8 mouse cellular contexts compared by ENCODE assay signal in genomic region chr3:144736831-144737230, GRCm38 (mm10). TPM values are rescaled to one million over a fixed set of nuclear protein-coding genes. Genes with fewer than 3 reads are reported as not detected.
DNase-seq lines count a peak whose midpoint lies in the region; ATAC-seq and TF ChIP-seq lines count a peak whose summit lies in the region.

No protein-coding gene starts in this region.

- no peak for ATAC-seq in forebrain, embryonic 16.5 days
- 0 out of 2 replicates have a peak, but pooled peaks have one; percentile 53 for ATAC-seq in hindbrain, postnatal 0 days
- no peak for ATAC-seq in midbrain, embryonic 14.5 days (ENCODE audit: low FRiP score, low TSS enrichment)

- DNase-seq in forebrain, embryonic 10.5 days (ENCODE audit: extremely low spot score, low spot score): peak; percentile 19
- DNase-seq in left cerebral cortex, adult 2 months (ENCODE audit: extremely low spot score in 1 of 2, low spot score in 2 of 2): peak; percentile 33 to 49
- no peak for DNase-seq in left cerebral cortex, adult 11 months (ENCODE audit: low spot score)
- DNase-seq in R1 (ENCODE audit: low read depth, low spot score): peak; percentile 73
- peak; percentile 47 for DNase-seq in hindbrain, postnatal 0 days (ENCODE audit: low spot score)
- peak; percentile 64 for DNase-seq in midbrain, embryonic 14.5 days
- DNase-seq in cerebellum, adult 8-10 months: no peak

- no peak overlapping the region for H3K4me3 ChIP-seq in forebrain, embryonic 10.5 days
- H3K4me3 ChIP-seq in forebrain, embryonic 16.5 days (replicated peaks; ENCODE audit: low read length): no peak overlapping the region
- no peak overlapping the region for H3K4me3 ChIP-seq in left cerebral cortex, adult 2 months
- H3K4me3 ChIP-seq in hindbrain, postnatal 0 days (ENCODE audit: low read length): no peak overlapping the region
- H3K4me3 ChIP-seq in midbrain, embryonic 14.5 days (replicated peaks; ENCODE audit: low read depth, low read length): no peak overlapping the region

- TF ChIP-seq CTCF in left cerebral cortex, adult 2 months (IDR thresholded peaks at IDR 0.05): peak; percentile 61
- TF ChIP-seq CTCF in hindbrain, postnatal 0 days (IDR thresholded peaks at IDR 0.05; ENCODE audit: low read depth): peak; percentile 58

- no peaks in the 10 kb centered on the region for H3K4me1 ChIP-seq in forebrain, embryonic 10.5 days
- no peaks in the 10 kb centered on the region for H3K4me1 ChIP-seq in forebrain, embryonic 16.5 days (replicated peaks; ENCODE audit: control insufficient read depth, insufficient read depth, low read length)
- no peaks in the 10 kb centered on the region for H3K4me1 ChIP-seq in hindbrain, postnatal 0 days (ENCODE audit: insufficient read depth, low read length)
- no peaks in the 10 kb centered on the region for H3K4me1 ChIP-seq in midbrain, embryonic 14.5 days (ENCODE audit: control insufficient read depth, insufficient read depth, low read length)

- H3K9ac ChIP-seq in forebrain, embryonic 16.5 days (replicated peaks; ENCODE audit: low read depth, low read length): no peak overlapping the region
- no peak overlapping the region for H3K9ac ChIP-seq in hindbrain, postnatal 0 days (replicated peaks; ENCODE audit: low read length)
- H3K9ac ChIP-seq in midbrain, embryonic 14.5 days (replicated peaks; ENCODE audit: low read length): no peak overlapping the region

- no peaks in the 10 kb centered on the region for H3K27me3 ChIP-seq in forebrain, embryonic 10.5 days (ENCODE audit: poor library complexity, severe bottlenecking)
- no peaks in the 10 kb centered on the region for H3K27me3 ChIP-seq in forebrain, embryonic 16.5 days (replicated peaks; ENCODE audit: control insufficient read depth, insufficient read depth, low read length)
- H3K27me3 ChIP-seq in hindbrain, postnatal 0 days (ENCODE audit: insufficient read depth, low read length): no peaks in the 10 kb centered on the region
- H3K27me3 ChIP-seq in midbrain, embryonic 14.5 days (ENCODE audit: control insufficient read depth, insufficient read depth, low read length): no peaks in the 10 kb centered on the region

- WGBS in forebrain, embryonic 10.5 days: 33% methylated on average over 9 of the region's 9 CpGs
- 34% methylated on average over 9 of the region's 9 CpGs for WGBS in forebrain, embryonic 16.5 days
- 31% methylated on average over 9 of the region's 9 CpGs for WGBS in hindbrain, postnatal 0 days
- 31% methylated on average over 9 of the region's 9 CpGs for WGBS in midbrain, embryonic 14.5 days

- no peaks in the 10 kb centered on the region for H3K36me3 ChIP-seq in forebrain, embryonic 10.5 days (replicated peaks)
- no peaks in the 10 kb centered on the region for H3K36me3 ChIP-seq in forebrain, embryonic 16.5 days (ENCODE audit: control insufficient read depth, insufficient read depth)
- H3K36me3 ChIP-seq in hindbrain, postnatal 0 days (ENCODE audit: insufficient read depth, low read length): no peaks in the 10 kb centered on the region
- no peaks in the 10 kb centered on the region for H3K36me3 ChIP-seq in midbrain, embryonic 14.5 days (ENCODE audit: control insufficient read depth, insufficient read depth, low read length)

- H3K9me3 ChIP-seq in forebrain, embryonic 10.5 days: no peaks in the 10 kb centered on the region
- no peaks in the 10 kb centered on the region for H3K9me3 ChIP-seq in forebrain, embryonic 16.5 days (ENCODE audit: control insufficient read depth, low read length)
- H3K9me3 ChIP-seq in hindbrain, postnatal 0 days (ENCODE audit: low read length): no peaks in the 10 kb centered on the region
- H3K9me3 ChIP-seq in midbrain, embryonic 14.5 days (ENCODE audit: control insufficient read depth, low read length): no peaks in the 10 kb centered on the region

- intact Hi-C loops in left cerebral cortex, adult 2 months (cut with DNase I): no loop called here

- H3K27ac ChIP-seq in forebrain, embryonic 10.5 days: no peak overlapping the region
- H3K27ac ChIP-seq in forebrain, embryonic 16.5 days (ENCODE audit: low read length): no peak overlapping the region
- H3K27ac ChIP-seq in left cerebral cortex, adult 2 months: no peak overlapping the region
- H3K27ac ChIP-seq in hindbrain, postnatal 0 days: no peak overlapping the region
- no peak overlapping the region for H3K27ac ChIP-seq in midbrain, embryonic 14.5 days (replicated peaks; ENCODE audit: low read depth, low read length)

- H3K4me2 ChIP-seq in forebrain, embryonic 16.5 days (ENCODE audit: low read length): no peak overlapping the region
- H3K4me2 ChIP-seq in hindbrain, postnatal 0 days (ENCODE audit: low read depth, low read length): no peak overlapping the region
- H3K4me2 ChIP-seq in midbrain, embryonic 14.5 days (ENCODE audit: low read length): no peak overlapping the region

RNA-seq across cellular contexts. Expression of gene Sh3glb1, which starts 16.7 kb away (rescaled TPM):
- polyA plus RNA-seq in forebrain, embryonic 10.5 days (2016; fragmentation: Nextera tagmentation; extraction: Ambion mirVana): 57.5 and 58.6 TPM in 2 replicates
- polyA plus RNA-seq in forebrain, embryonic 16.5 days (2015; fragmentation: Nextera tagmentation; extraction: Ambion mirVana): 93.4 and 106 TPM in 2 replicates
- total RNA-seq in left cerebral cortex, adult 2 months (2021): 10 to 100 TPM; 53.4 to 59.9 TPM
- total RNA-seq in hindbrain, postnatal 0 days (2014; rRNA removed): 61.3 and 89.1 TPM in 2 replicates
- 118 and 122 TPM in 2 replicates for polyA plus RNA-seq in hindbrain, postnatal 0 days (2015; fragmentation: Nextera tagmentation; extraction: Ambion mirVana)
- 110 and 119 TPM in 2 replicates for polyA plus RNA-seq in midbrain, embryonic 14.5 days (2014; fragmentation: Nextera tagmentation; extraction: Ambion mirVana)

RNA-seq across cellular contexts. Expression of gene Clca3a1, which starts 23.9 kb away (rescaled TPM):
- polyA plus RNA-seq in forebrain, embryonic 10.5 days (2016; fragmentation: Nextera tagmentation; extraction: Ambion mirVana): not detected in 2 replicates
- 0.35 and 0.70 TPM in 2 replicates for polyA plus RNA-seq in forebrain, embryonic 16.5 days (2015; fragmentation: Nextera tagmentation; extraction: Ambion mirVana)
- total RNA-seq in left cerebral cortex, adult 2 months (2021): under 1 TPM; 0.14 to 0.23 TPM
- 0.21 and 0.32 TPM in 2 replicates for total RNA-seq in hindbrain, postnatal 0 days (2014; rRNA removed)
- polyA plus RNA-seq in hindbrain, postnatal 0 days (2015; fragmentation: Nextera tagmentation; extraction: Ambion mirVana): 0.36 and 0.47 TPM in 2 replicates
- polyA plus RNA-seq in midbrain, embryonic 14.5 days (2014; fragmentation: Nextera tagmentation; extraction: Ambion mirVana): 0.18 and 0.25 TPM in 2 replicates

Comparison
In these comparisons a context has a peak if more than half of its experiments do, and no peak if none do; other contexts are left out.
1. DNase-seq: peak in forebrain, embryonic 10.5 days (single experiment), left cerebral cortex, adult 2 months (2 of 2), R1 (single experiment), hindbrain, postnatal 0 days (single experiment) and midbrain, embryonic 14.5 days (single experiment); none in left cerebral cortex, adult 11 months (single experiment) and cerebellum, adult 8-10 months (single experiment).